Mouse (Mus musculus): ENCODE data around the gene Rufy1.
"Not testable (repeated sequence)": the region's sequence is repeated elsewhere in the genome, so short reads cannot be mapped to it uniquely, and the experiment has no call there.

Gene Rufy1

GRCm38 (mm10) chr11:50430277-50431133, at the start of gene Rufy1:
Gene Rufy1 (minus strand): TSS chr11:50431125.
- DNase-seq (ENCODE audit: low read depth, low spot score): peak; percentile 59

DNA sequence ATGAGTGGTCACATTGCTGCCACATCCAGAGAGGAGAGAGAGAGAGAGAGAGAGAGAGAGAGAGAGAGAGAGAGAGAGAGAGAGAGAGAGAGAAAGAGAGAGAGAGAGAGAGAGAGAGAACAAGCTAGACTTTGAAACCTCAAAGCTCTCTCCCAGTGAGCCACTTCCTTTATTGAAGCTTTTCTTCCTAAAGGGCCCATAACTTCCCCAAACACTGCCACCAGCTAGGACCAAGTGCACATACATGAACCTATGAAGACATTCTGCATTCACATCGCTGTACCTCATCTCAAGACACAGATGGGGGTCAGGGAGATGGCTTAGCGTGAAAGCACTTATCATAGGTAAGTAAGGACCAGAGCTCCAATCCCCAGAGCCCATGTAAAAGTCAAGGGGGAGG, 47.1 kb upstream of the Rufy1 start:
- no peak for DNase-seq (ENCODE audit: low read depth, low spot score)

- no peak for DNase-seq (ENCODE audit: low read depth, low spot score)
Observed at GRCm38 (mm10) chr11:50477486-50478070, 46.7 kb upstream of the Rufy1 start.

DNA sequence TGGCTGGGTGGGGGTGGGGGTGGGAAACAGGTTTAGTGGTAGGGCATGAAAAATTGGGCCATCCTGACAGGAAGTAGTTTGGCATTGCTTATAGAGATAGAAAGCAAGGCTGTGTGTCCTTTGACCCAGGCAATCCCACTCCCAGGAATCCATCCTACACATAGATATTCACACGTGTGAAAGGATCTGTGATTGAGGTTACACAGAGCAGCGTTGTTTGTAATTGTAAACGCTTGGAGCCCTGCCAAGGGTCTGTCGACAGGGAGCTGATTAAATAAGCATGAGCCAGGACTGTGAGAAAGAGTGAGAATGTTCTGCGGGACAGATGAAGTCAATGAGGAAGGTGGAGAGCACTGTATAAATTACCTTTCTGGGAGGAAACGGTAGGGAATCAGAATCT, 46.0 kb upstream of the Rufy1 start:
- DNase-seq (ENCODE audit: low read depth, low spot score): no peak

DNA sequence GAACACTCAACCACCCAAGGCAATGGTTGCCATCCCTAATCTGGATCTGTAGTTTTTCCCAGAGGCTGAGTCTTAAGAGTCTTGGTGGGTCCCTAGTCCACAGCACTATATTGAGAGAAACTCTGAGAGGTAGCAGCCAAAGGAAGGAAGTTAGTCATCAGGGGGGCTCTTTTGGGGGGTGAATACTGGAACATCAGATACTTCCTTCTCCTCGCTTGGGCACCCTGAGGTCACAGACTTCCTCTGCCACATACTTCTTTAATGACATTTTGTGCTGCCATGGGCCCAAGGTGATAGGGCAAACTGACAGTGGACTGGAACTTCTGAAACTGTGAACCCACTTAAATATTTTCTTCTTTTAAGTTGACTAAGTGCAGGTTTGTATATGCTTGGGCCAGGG, 43.0 kb upstream of the Rufy1 start:
- no peak for DNase-seq (ENCODE audit: low read depth, low spot score)

DNA sequence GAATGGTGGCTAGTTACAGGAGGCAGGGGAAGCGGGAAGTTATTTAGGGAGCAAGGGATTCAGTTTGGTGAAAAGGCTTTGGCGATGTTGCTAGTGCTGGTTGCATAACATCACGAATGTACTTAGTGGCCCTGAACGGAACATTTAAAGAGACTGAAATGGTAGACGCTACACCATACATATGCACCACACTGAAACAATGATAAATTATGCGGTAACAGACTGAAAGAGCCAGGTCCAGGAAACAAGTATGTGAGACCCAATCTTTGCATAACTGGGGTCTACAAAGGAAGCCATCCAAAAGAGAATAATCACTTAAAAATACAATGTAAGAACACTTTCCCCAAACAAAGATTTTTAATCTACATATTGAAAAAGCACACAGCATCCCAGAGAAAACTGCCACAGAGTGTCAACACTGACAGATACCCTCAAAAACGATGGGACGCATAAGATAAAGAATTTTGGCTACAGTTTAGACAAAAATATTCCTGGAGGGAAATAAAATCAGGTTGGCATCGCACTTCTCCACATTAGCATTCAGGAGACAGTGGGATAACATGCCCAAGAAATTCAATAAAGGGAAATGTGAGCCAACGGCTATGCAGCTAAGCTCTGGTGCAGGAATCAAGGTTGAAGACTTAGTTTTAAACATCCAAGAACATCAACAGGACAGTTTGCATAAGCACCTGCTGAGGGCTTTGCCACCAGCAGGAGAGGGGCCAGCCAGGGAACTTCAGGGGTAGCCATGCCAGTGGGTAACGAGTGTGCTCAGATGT, 41.4 kb upstream of the Rufy1 start:
- DNase-seq (ENCODE audit: low read depth, low spot score): no peak

- DNase-seq (ENCODE audit: low read depth, low spot score): peak; percentile 79
Observed at GRCm38 (mm10) chr11:50461481-50461880, 30.6 kb upstream of the Rufy1 start.

- DNase-seq (ENCODE audit: low read depth, low spot score): no peak
Observed at GRCm38 (mm10) chr11:50459250-50459649, 28.3 kb upstream of the Rufy1 start.

DNA sequence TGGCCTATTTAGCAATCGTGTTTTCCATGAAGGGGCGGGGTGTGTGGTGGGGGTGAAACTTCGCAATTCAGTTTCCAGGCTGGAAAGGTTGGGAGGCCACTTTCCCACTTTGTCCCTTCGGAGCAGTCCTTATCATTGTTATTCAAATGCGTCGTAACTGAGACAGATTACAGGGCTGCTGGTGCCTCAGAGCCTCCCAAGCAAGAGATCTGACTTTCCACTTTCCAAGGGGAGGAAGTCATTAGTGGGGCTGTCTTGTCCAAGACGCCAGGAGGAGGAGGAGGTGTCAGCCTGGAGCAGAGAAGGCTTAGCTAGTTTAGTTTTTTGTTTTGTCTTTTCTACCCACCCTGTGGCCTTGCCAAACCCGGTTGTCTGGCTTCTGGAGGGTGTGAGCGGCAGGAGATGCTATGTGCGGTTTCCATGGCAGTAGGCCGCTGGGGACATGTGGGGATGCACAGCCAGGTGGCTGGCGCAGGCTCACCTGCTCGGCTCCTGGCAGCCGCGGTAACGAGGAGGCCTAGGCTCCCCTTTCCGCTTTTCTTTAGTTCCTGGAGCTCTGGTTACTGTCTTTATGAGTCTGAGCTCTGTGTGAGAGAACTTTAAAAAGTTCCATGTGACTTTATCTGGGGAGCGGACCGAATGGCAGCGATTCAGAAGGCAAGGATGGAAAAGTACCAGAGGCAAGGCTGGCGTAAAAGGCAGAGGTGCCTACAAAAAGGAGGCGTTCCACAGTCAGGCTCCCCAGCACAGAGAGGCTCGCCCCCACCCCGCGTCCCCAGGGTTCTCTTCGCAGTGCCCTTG, 26.4 kb upstream of the Rufy1 start:
- DNase-seq (ENCODE audit: low read depth, low spot score): peak; percentile 76

DNA sequence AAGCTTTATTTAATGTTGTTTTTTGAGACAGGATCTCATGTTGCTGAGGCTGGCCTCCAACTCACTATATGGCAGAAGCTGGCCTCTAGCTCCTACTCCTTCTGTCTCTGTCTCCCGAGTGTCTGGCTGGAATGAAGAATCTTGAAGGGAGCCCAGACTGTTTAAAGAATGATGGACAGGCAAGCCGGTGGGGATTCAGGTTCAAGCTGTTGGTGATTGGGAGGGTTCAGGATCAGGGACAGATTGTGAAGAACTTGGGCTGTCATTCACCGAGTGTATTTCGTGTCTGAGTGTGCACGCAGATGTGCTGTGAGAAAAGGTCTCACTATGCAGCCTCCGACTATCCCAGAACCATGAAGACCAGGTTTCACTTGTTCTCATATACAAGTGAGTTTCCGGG, 25.5 kb upstream of the Rufy1 start:
- no peak for DNase-seq (ENCODE audit: low read depth, low spot score)

GRCm38 (mm10) chr11:50454934-50455333, 24.0 kb upstream of the Rufy1 start:
- DNase-seq (ENCODE audit: low read depth, low spot score): no peak

GRCm38 (mm10) chr11:50450236-50450635, 19.3 kb upstream of the Rufy1 start:
- DNase-seq (ENCODE audit: low read depth, low spot score): no peak

- not testable (repeated sequence) for DNase-seq (ENCODE audit: low read depth, low spot score)
Observed at GRCm38 (mm10) chr11:50448163-50448562, 17.2 kb upstream of the Rufy1 start.

GRCm38 (mm10) chr11:50443259-50444065, 12.5 kb upstream of the Rufy1 start:
- no peak for DNase-seq (ENCODE audit: low read depth, low spot score)

DNA sequence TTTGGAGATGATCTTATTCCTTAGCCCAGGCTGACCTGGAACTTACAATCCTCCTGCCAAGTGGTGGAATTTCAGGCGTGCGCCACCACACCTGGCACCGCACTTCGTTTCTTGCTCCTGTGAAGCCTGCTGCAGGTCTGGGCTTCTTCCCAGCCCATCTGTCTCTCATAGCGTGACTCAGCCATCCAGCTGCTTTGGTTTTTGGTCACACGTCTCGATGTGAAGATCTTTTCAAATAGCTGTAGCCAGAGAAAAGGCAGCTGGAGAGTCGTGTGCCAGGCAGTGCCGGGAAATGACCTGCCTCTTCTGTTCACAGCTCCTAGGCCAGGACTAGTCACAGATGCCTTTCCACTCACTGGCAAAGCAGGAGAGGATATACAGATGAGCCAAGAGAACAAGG, 10.7 kb upstream of the Rufy1 start:
- DNase-seq (ENCODE audit: low read depth, low spot score): no peak

DNA sequence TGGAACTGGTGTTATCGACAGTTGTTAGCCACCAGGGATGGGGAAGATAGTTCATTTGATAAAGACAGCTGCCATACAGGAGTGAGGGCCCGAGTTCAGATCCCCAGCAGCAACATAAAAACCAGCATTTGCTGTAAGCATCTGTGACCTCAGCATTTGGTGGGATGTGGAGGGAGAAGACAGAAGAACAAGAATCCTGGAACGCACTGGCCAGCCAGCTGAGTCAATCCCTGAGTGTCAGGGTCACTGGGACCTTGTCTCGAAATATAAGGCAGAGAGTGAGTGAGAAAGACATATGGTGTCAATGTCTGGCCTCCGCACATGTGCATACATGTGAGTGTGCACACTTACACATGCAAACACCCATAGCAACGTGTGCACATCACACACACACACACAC, 9.8 kb upstream of the Rufy1 start:
- no peak for DNase-seq (ENCODE audit: low read depth, low spot score)

DNA sequence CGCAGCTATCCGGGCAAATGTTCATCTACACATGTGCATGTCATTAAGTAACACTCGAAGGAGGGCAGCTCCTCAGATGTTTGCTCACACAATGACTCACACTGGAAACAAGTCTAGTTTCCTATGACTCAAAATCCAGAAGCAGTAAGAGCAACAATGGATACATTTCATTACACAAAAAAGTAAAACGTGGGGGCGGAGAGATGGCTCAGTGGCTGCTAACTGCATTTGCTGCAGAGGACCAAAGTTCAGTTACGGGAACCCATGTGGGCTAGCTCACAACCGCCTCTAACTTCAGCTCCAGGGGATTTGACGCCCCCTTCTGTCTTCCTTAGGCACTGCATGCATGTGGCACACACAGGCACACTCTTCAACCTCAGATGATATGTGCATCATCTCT, 8.9 kb upstream of the Rufy1 start:
- DNase-seq (ENCODE audit: low read depth, low spot score): peak; percentile 74

- DNase-seq (ENCODE audit: low read depth, low spot score): no peak
Observed at GRCm38 (mm10) chr11:50432896-50433295, 2.0 kb upstream of the Rufy1 start.

DNA sequence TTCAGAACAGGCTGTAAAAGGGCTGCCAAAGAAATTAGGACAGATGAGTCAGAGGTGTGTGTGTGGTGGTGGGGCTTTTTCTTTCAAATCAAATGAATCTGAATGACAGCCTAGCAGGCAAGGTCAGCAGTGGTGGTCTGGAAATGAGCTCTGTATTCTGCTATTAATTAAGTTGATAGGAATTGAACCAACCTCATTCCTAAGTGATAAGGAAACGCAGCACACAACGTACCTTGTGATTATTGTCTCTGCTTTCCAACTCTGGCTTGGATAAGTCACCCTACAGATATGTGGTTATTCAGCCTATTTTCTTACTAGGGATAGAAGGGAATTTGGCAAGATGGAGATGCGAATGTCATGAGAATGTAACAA, 1.1 kb upstream of the Rufy1 start:
- DNase-seq (ENCODE audit: low read depth, low spot score): no peak

DNA sequence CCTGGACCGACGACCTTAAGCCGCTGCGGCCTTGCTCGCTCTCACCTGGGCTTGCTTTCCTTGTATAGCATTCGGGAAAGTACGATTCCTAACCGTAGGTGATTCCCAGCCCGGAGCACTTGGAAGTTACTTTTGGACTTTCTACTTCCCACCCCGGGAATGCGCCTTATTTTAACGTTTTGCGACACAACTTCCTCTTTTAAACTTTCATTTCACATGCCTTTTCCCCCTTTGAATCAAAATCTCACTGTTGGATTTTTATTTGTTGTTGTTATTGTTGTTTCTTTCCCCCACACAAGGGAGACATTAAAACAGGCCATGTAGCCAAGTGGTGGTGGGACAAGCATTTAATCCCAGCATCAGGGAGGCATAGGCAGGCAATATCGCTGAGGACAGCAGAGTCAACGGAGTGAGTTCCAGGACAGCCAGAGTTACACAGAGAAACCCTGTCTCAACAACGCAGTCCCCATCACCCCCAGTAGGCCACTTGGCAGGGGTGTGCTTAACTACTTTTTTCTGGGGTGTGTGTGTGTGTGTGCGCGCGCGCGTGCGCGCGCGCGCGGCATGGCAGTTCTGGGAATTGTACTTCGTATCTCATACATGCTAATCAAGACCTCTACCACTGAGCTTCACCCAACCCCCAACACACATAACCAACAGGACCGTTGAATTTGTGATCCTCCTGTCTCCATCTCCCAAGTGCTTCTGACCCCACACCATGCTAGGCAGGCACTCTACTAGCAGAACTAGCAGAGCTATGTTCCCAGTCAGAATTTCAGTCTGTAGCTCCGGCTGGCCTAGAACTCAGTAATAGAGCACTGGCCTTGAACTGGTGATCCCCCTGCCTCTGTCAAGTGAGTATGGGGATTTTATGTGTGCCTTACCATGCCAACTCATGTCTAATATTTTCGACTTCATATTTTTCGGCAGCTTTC, 476 bp upstream of the Rufy1 start:
- DNase-seq (ENCODE audit: low read depth, low spot score): peak; percentile 73
